Mouse (Mus musculus) lung, postnatal 0 days (tissue): Measurements from ENCODE around the gene Prok2. TPM values are rescaled to one million over a fixed set of nuclear protein-coding genes. Genes with fewer than 3 reads are reported as not detected.

ENCODE experiments used
- ATAC-seq: fragments of 200-750 bp; cut with Nextera tagmentation; 2 replicates; pipeline ENCODE4 v1.8.0; 2017; ENCODE audit warnings: moderate library complexity
- DNase-seq: peaks from one replicate; pipeline ENCODE4 v3.0.0-alpha.2; 2016; ENCODE audit warnings: low spot score
- H3K27ac ChIP-seq: fragments of 300-500 bp; sonication (generic); 2 replicates; pipeline ENCODE4 v1.5.1; 2014; ENCODE audit warnings: antibody characterized with exemption, mild to moderate bottlenecking, low read length, mixed read lengths
- H3K27me3 ChIP-seq: fragments of 300-500 bp; sonication (generic); replicated peaks from 2 replicates; pipeline ENCODE4 v1.6.1; 2014; ENCODE audit warnings: low read length, mixed read lengths; ENCODE audit not compliant: insufficient read depth
- H3K36me3 ChIP-seq: fragments of 300-500 bp; sonication (generic); 2 replicates; pipeline ENCODE4 v1.6.1; 2014; ENCODE audit warnings: low read length, mixed read lengths; ENCODE audit not compliant: insufficient read depth
- H3K4me1 ChIP-seq: fragments of 300-500 bp; sonication (generic); 2 replicates; pipeline ENCODE4 v1.6.1; 2014; ENCODE audit warnings: antibody characterized with exemption, low read depth, low read length, mixed read lengths; ENCODE audit not compliant: insufficient read depth
- H3K4me2 ChIP-seq: fragments of 300-500 bp; sonication (generic); replicated peaks from 2 replicates; pipeline ENCODE4 v1.6.1; 2014; ENCODE audit warnings: low read depth, mild to moderate bottlenecking, low read length, moderate library complexity, mixed read lengths
- H3K4me3 ChIP-seq: fragments of 300-500 bp; sonication (generic); 2 replicates; pipeline ENCODE4 v1.5.1; 2014; ENCODE audit warnings: low read depth, low read length
- H3K9ac ChIP-seq: fragments of 300-500 bp; sonication (generic); replicated peaks from 2 replicates; pipeline ENCODE4 v1.6.1; 2014; ENCODE audit warnings: low read depth, mild to moderate bottlenecking
- H3K9me3 ChIP-seq: fragments of 300-500 bp; sonication (generic); 2 replicates; pipeline ENCODE4 v1.6.1; 2016; ENCODE audit warnings: low read length, mixed read lengths
- CTCF ChIP-seq: IDR thresholded peaks from 2 replicates; pipeline ENCODE4 v1.5.1; 2016; ENCODE audit warnings: antibody characterized with exemption, mild to moderate bottlenecking
- EP300 ChIP-seq: IDR thresholded peaks from 2 replicates; pipeline ENCODE4 v1.6.1; 2016; ENCODE audit warnings: antibody characterized with exemption, mild to moderate bottlenecking, control low read depth
- WGBS: fragments of 180-500 bp; shearing (Covaris S2); extraction: QIAGEN DNeasy Blood & Tissue Kit; methylation state at CpG from one replicate; pipeline ENCODE4 v1.1.7; 2014; 5-methylcytosine and 5-hydroxymethylcytosine counted together
- polyA plus RNA-seq: library from polyadenylated mRNA; unstranded; fragments of >200 nt; fragmentation: Nextera tagmentation; extraction: Ambion mirVana; gene quantifications from 2 replicates; pipeline ENCODE4 v1.2.1, GENCODE M21; 2015

Gene Prok2
- polyA plus RNA-seq, 1 experiment from 2014 or later, result 0.42 TPM

- no peak overlapping the region for H3K9ac ChIP-seq
- no peaks in the 10 kb centered on the region for H3K9me3 ChIP-seq
- TF ChIP-seq CTCF, result no peak
- no peak for TF ChIP-seq EP300
- peak overlapping the region; percentile 70 for H3K4me2 ChIP-seq
- 4% methylated on average over 22 of the region's 22 CpGs for WGBS
- no peak for DNase-seq
- H3K36me3 ChIP-seq, result no peaks in the 10 kb centered on the region
- H3K27me3 ChIP-seq, result peaks cover 19% of the 10 kb centered on the region
- H3K4me3 ChIP-seq, result peak overlapping the region; percentile 37
- H3K27ac ChIP-seq, result no peak overlapping the region
- peaks cover 7% of the 10 kb centered on the region for H3K4me1 ChIP-seq
- ATAC-seq, result no peak
Measured at GRCm38 (mm10) chr6:99726576-99727303, 548 bp upstream of the Prok2 start.

GRCm38 (mm10) chr6:99722390-99722789 is 3.8 kb downstream of the Prok2 start:
- H3K4me2 ChIP-seq, result no peak overlapping the region
- H3K4me3 ChIP-seq, result no peak overlapping the region
- H3K4me1 ChIP-seq, result peaks cover 7% of the 10 kb centered on the region
- 84% methylated on average over 9 of the region's 9 CpGs for WGBS
- peaks cover 19% of the 10 kb centered on the region for H3K27me3 ChIP-seq
- no peak for TF ChIP-seq EP300
- TF ChIP-seq CTCF, result no peak
- ATAC-seq (no peak), DNase-seq (no peak)
- no peak overlapping the region for H3K27ac ChIP-seq
- H3K9ac ChIP-seq, result no peak overlapping the region
- H3K9me3 ChIP-seq, result no peaks in the 10 kb centered on the region
- no peaks in the 10 kb centered on the region for H3K36me3 ChIP-seq

GRCm38 (mm10) chr6:99721032-99721431 is 5.2 kb downstream of the Prok2 start:
- ATAC-seq, result no peak

GRCm38 (mm10) chr6:99715913-99716312 is 10.3 kb downstream of the Prok2 start:
- H3K4me2 ChIP-seq, result no peak overlapping the region
- no peak overlapping the region for H3K4me3 ChIP-seq
- no peaks in the 10 kb centered on the region for H3K9me3 ChIP-seq
- H3K9ac ChIP-seq, result no peak overlapping the region
- no peaks in the 10 kb centered on the region for H3K4me1 ChIP-seq
- 55% methylated on average over 5 of the region's 6 CpGs for WGBS
- TF ChIP-seq EP300, result no peak
- peak; percentile 19; the same call in 1 of the 2 replicates for TF ChIP-seq CTCF
- no peak overlapping the region for H3K27ac ChIP-seq
- no peaks in the 10 kb centered on the region for H3K27me3 ChIP-seq
- no peak for ATAC-seq
- H3K36me3 ChIP-seq, result no peaks in the 10 kb centered on the region
- DNase-seq, result no peak

More at GRCm38 (mm10) chr6:99721032-99721431, 5.2 kb downstream of the Prok2 start:
- Histone ChIP-seq H3K27me3 (peaks cover 7% of the 10 kb centered on the region; the same call in 1 of the 2 replicates), H3K4me3 (no peak overlapping the region), H3K36me3 (no peaks in the 10 kb centered on the region), H3K27ac (no peak overlapping the region), H3K9ac (no peak overlapping the region), H3K9me3 (no peaks in the 10 kb centered on the region), H3K4me2 (no peak overlapping the region), H3K4me1 (0 out of 2 replicates have a peak, but pooled peaks cover 2% of the 10 kb centered on the region)
- TF ChIP-seq CTCF (no peak), EP300 (no peak)
- 67% methylated on average over 9 of the region's 9 CpGs for WGBS
- no peak for DNase-seq

- Histone ChIP-seq H3K4me2 (no peak overlapping the region), H3K27ac (no peak overlapping the region), H3K4me1 (no peaks in the 10 kb centered on the region), H3K9ac (no peak overlapping the region), H3K4me3 (no peak overlapping the region), H3K36me3 (no peaks in the 10 kb centered on the region), H3K27me3 (no peaks in the 10 kb centered on the region), H3K9me3 (no peaks in the 10 kb centered on the region)
- DNase-seq, result no peak
- ATAC-seq, result no peak
- 60% methylated on average over 6 of the region's 6 CpGs for WGBS
- TF ChIP-seq CTCF (no peak), EP300 (no peak)
Measured at GRCm38 (mm10) chr6:99715191-99715590, 11.0 kb downstream of the Prok2 start.

GRCm38 (mm10) chr6:99713256-99713655 is 12.9 kb downstream of the Prok2 start:
- Histone ChIP-seq H3K9ac (no peak overlapping the region), H3K27ac (no peak overlapping the region), H3K9me3 (no peaks in the 10 kb centered on the region), H3K27me3 (no peaks in the 10 kb centered on the region), H3K4me3 (no peak overlapping the region), H3K36me3 (no peaks in the 10 kb centered on the region), H3K4me2 (no peak overlapping the region), H3K4me1 (no peaks in the 10 kb centered on the region)
- TF ChIP-seq CTCF, result no peak
- no peak for TF ChIP-seq EP300
- DNase-seq (no peak), ATAC-seq (no peak)
- 80% methylated on average over 5 of the region's 5 CpGs for WGBS
